Mouse (Mus musculus): ENCODE data around the gene Hilpda. TPM values are rescaled to one million over a fixed set of nuclear protein-coding genes. Genes with fewer than 3 reads are reported as not detected.

Gene Hilpda
- total RNA-seq, 2 experiments from 2014 or later, result 13.4 to 13.5 TPM

DNA sequence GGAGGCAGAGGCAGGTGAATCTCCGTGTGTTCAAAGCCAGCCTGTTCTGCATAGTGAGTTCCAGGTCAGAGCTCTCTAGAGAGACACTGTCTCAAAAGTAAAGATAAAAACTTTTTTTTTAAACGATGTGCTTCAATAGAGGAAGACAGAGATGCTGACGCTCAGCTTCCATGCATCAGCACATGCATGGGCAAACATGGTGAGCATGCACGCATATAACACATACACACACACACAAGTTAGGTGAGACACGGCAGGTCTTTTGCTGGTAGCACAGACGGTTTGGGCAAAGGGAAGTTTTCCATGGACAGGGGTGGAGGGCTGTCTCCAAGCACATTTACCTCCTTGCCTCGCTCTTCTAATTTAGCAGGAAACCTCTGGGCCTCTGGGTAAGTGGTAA lies 49.9 kb downstream of the Hilpda start:
- ATAC-seq (replicated peaks; ENCODE audit: low FRiP score, low TSS enrichment, poor library complexity, severe bottlenecking), result no peak

DNA sequence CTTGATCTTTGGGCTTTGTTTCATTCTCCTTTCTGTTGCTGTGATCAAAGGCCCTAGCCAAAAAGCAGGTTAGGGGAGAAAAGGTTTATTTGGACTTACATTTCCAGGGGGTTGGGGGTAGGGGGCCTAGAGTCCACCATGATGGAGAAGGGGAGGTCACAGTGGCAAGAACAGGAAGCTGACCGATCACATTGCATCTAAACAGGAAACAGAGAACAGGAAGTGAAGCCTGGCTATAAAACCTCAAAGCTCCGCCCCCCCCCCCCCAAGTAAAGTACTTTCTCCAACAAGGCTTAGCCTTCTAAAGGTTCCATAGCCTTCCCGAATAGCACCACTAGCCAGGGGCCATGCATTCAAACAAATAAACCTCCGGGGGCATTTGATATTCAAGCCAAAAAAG lies 50.4 kb downstream of the Hilpda start:
- no peak for ATAC-seq (replicated peaks; ENCODE audit: low FRiP score, low TSS enrichment, poor library complexity, severe bottlenecking)

Other genes starting within 250 kb of the Hilpda start
- not detected in 2 replicates for gene Lep, start 212.3 kb upstream of the Hilpda start, total RNA-seq (2014; fragmentation: Nextera tagmentation)
- gene Lep, start 212.3 kb upstream of the Hilpda start, total RNA-seq (2017), result not detected in 2 replicates
- 70.5 and 81.2 TPM in 2 replicates for gene Rbm28, start 107.5 kb upstream of the Hilpda start, total RNA-seq (2014; fragmentation: Nextera tagmentation)
- gene Rbm28, start 107.5 kb upstream of the Hilpda start, total RNA-seq (2017), result 63.8 and 71.0 TPM in 2 replicates
- not detected in 2 replicates for gene Prrt4, start 92.9 kb upstream of the Hilpda start, total RNA-seq (2014; fragmentation: Nextera tagmentation)
- not detected in 2 replicates for gene Prrt4, start 92.9 kb upstream of the Hilpda start, total RNA-seq (2017)
- gene Impdh1, start 56.1 kb upstream of the Hilpda start, total RNA-seq (2014; fragmentation: Nextera tagmentation), result 35.5 and 56.9 TPM in 2 replicates
- gene Impdh1, start 56.1 kb upstream of the Hilpda start, total RNA-seq (2017), result 16.8 and 19.5 TPM in 2 replicates
- 8.3 TPM in 1 of 2 replicates, not detected in the other for gene Fam71f2, start 7.1 kb downstream of the Hilpda start, total RNA-seq (2014; fragmentation: Nextera tagmentation)
- gene Fam71f2, start 7.1 kb downstream of the Hilpda start, total RNA-seq (2017), result not detected in 2 replicates
- not detected in 2 replicates for gene Fam71f1, start 46.7 kb downstream of the Hilpda start, total RNA-seq (2014; fragmentation: Nextera tagmentation)
- gene Fam71f1, start 46.7 kb downstream of the Hilpda start, total RNA-seq (2017), result not detected in 2 replicates
- gene Calu, start 75.6 kb downstream of the Hilpda start, total RNA-seq (2014; fragmentation: Nextera tagmentation), result 46.1 and 46.8 TPM in 2 replicates
- 157 and 164 TPM in 2 replicates for gene Calu, start 75.6 kb downstream of the Hilpda start, total RNA-seq (2017)
- gene Opn1sw, start 116.0 kb downstream of the Hilpda start, total RNA-seq (2014; fragmentation: Nextera tagmentation), result not detected in 2 replicates
- gene Opn1sw, start 116.0 kb downstream of the Hilpda start, total RNA-seq (2017), result not detected in 2 replicates
- not detected in 2 replicates for gene Ccdc136, start 123.8 kb downstream of the Hilpda start, total RNA-seq (2014; fragmentation: Nextera tagmentation)
- gene Ccdc136, start 123.8 kb downstream of the Hilpda start, total RNA-seq (2017), result not detected in 2 replicates
- not detected in 2 replicates for gene Flnc, start 160.8 kb downstream of the Hilpda start, total RNA-seq (2014; fragmentation: Nextera tagmentation)
- gene Flnc, start 160.8 kb downstream of the Hilpda start, total RNA-seq (2017), result not detected in 2 replicates
- gene Atp6v1f, start 195.2 kb downstream of the Hilpda start, total RNA-seq (2014; fragmentation: Nextera tagmentation), result 168 and 176 TPM in 2 replicates
- gene Atp6v1f, start 195.2 kb downstream of the Hilpda start, total RNA-seq (2017), result 167 and 198 TPM in 2 replicates
- gene Atp6v1fnb, start 198.9 kb downstream of the Hilpda start, total RNA-seq (2014; fragmentation: Nextera tagmentation), result not detected in 2 replicates
- not detected in 2 replicates for gene Atp6v1fnb, start 198.9 kb downstream of the Hilpda start, total RNA-seq (2017)
- not detected in 2 replicates for gene Kcp, start 235.5 kb downstream of the Hilpda start, total RNA-seq (2014; fragmentation: Nextera tagmentation)
- not detected in 2 replicates for gene Kcp, start 235.5 kb downstream of the Hilpda start, total RNA-seq (2017)